Mouse (Mus musculus) embryonic facial prominence, embryonic 13.5 days (tissue): ENCODE results near the gene Arrdc2. TPM values are rescaled to one million over a fixed set of nuclear protein-coding genes. Genes with fewer than 3 reads are reported as not detected.

ENCODE experiments used
- ATAC-seq: fragments of 200-750 bp; cut with Nextera tagmentation; 2 replicates; pipeline ENCODE4 v1.8.0; 2017; ENCODE audit warnings: low read depth; ENCODE audit not compliant: insufficient number of reproducible peaks, insufficient read depth, low FRiP score, low TSS enrichment
- H3K27ac ChIP-seq: fragments of 300-500 bp; sonication (generic); 2 replicates; pipeline ENCODE4 v1.5.1; 2015; ENCODE audit warnings: moderate library complexity, mild to moderate bottlenecking, inconsistent platforms
- H3K27me3 ChIP-seq: fragments of 300-500 bp; sonication (generic); 2 replicates; pipeline ENCODE4 v1.6.1; 2015; ENCODE audit warnings: mild to moderate bottlenecking, inconsistent platforms
- H3K36me3 ChIP-seq: fragments of 300-500 bp; sonication (generic); 2 replicates; pipeline ENCODE4 v1.6.1; 2015; ENCODE audit warnings: mild to moderate bottlenecking, inconsistent platforms
- H3K4me1 ChIP-seq: fragments of 300-500 bp; sonication (generic); 2 replicates; pipeline ENCODE4 v1.6.1; 2015; ENCODE audit warnings: inconsistent platforms
- H3K4me2 ChIP-seq: fragments of 300-500 bp; sonication (generic); 2 replicates; pipeline ENCODE4 v1.6.1; 2015; ENCODE audit warnings: moderate library complexity, mild to moderate bottlenecking, inconsistent platforms
- H3K4me3 ChIP-seq: fragments of 300-500 bp; sonication (generic); 2 replicates; pipeline ENCODE4 v1.5.1; 2015; ENCODE audit warnings: mild to moderate bottlenecking, inconsistent platforms
- H3K9ac ChIP-seq: fragments of 300-500 bp; sonication (generic); 2 replicates; pipeline ENCODE4 v1.6.1; 2015; ENCODE audit warnings: mild to moderate bottlenecking, inconsistent platforms
- H3K9me3 ChIP-seq: fragments of 300-500 bp; sonication (generic); 2 replicates; pipeline ENCODE4 v1.6.1; 2016; ENCODE audit warnings: inconsistent platforms
- WGBS: fragments of 180-500 bp; shearing (Covaris S2); methylation state at CpG from one replicate; pipeline ENCODE4 v1.1.7; 2015; ENCODE audit warnings: mixed read lengths; 5-methylcytosine and 5-hydroxymethylcytosine counted together
- polyA plus RNA-seq: library from polyadenylated mRNA; unstranded; fragments of >200 nt; fragmentation: Nextera tagmentation; extraction: Ambion mirVana; gene quantifications from 2 replicates; pipeline ENCODE4 v1.2.1, GENCODE M21; 2015

Gene Arrdc2
- polyA plus RNA-seq, 1 experiment from 2014 or later = 7.7 TPM

- Histone ChIP-seq H3K4me1 (peaks cover 15% of the 10 kb centered on the region), H3K4me2 (peak within 1 kb of the TSS; percentile 89), H3K36me3 (no peaks in the 10 kb centered on the region), H3K4me3 (peak within 1 kb of the TSS; percentile 59), H3K27me3 (peaks cover 70% of the 10 kb centered on the region), H3K27ac (peak within 1 kb of the TSS; percentile 5; the same call in 1 of the 2 replicates), H3K9me3 (no peaks in the 10 kb centered on the region), H3K9ac (peak within 1 kb of the TSS; percentile 65)
- under 1% methylated on average over 45 of the region's 45 CpGs for WGBS
- peak; percentile 75 for ATAC-seq
These were observed 34.9 kb downstream of the Arrdc2 start, which contains the start of gene Mast3 for GRCm38 (mm10) chr8:70804481-70805206. TSS of gene Mast3 (minus strand) at chr8:70805054.

GRCm38 (mm10) chr8:70803761-70804480, 35.6 kb downstream of the Arrdc2 start:
- Histone ChIP-seq H3K4me2 (peak overlapping the region; percentile 89), H3K27ac (peak overlapping the region; percentile 5; the same call in 1 of the 2 replicates), H3K4me3 (peak overlapping the region; percentile 59), H3K4me1 (peaks cover 15% of the 10 kb centered on the region), H3K27me3 (peaks cover 78% of the 10 kb centered on the region), H3K36me3 (no peaks in the 10 kb centered on the region), H3K9me3 (no peaks in the 10 kb centered on the region), H3K9ac (peak overlapping the region; percentile 65)
- 1% methylated on average over 44 of the region's 47 CpGs for WGBS
- ATAC-seq = no peak

- peaks cover 19% of the 10 kb centered on the region for H3K4me1 ChIP-seq
- peak overlapping the region; percentile 89; the same call in 1 of the 2 replicates for H3K4me2 ChIP-seq
- no peak overlapping the region for H3K27ac ChIP-seq
- no peak overlapping the region for H3K9ac ChIP-seq
- H3K36me3 ChIP-seq = no peaks in the 10 kb centered on the region
- ATAC-seq = no peak
- no peak overlapping the region for H3K4me3 ChIP-seq
- no peaks in the 10 kb centered on the region for H3K9me3 ChIP-seq
- 58% methylated on average over 11 of the region's 11 CpGs for WGBS
- peaks cover 87% of the 10 kb centered on the region for H3K27me3 ChIP-seq
These were observed 36.6 kb downstream of the Arrdc2 start for GRCm38 (mm10) chr8:70802786-70803510.

GRCm38 (mm10) chr8:70801830-70802229, 37.7 kb downstream of the Arrdc2 start:
- Histone ChIP-seq H3K36me3 (no peaks in the 10 kb centered on the region), H3K4me3 (no peak overlapping the region), H3K4me2 (no peak overlapping the region), H3K9ac (no peak overlapping the region), H3K27ac (no peak overlapping the region), H3K27me3 (peaks cover 86% of the 10 kb centered on the region), H3K4me1 (peaks cover 22% of the 10 kb centered on the region), H3K9me3 (no peaks in the 10 kb centered on the region)
- ATAC-seq = no peak
- WGBS = 81% methylated on average over 1 of the region's 1 CpGs

- H3K9me3 ChIP-seq = no peaks in the 10 kb centered on the region
- peaks cover 80% of the 10 kb centered on the region for H3K27me3 ChIP-seq
- H3K36me3 ChIP-seq = no peaks in the 10 kb centered on the region
- no peak overlapping the region for H3K9ac ChIP-seq
- no peak overlapping the region for H3K27ac ChIP-seq
- no peak overlapping the region for H3K4me2 ChIP-seq
- no peak overlapping the region for H3K4me3 ChIP-seq
- peaks cover 28% of the 10 kb centered on the region for H3K4me1 ChIP-seq
- ATAC-seq = no peak
- WGBS = 34% methylated on average over 15 of the region's 15 CpGs
These were observed 38.4 kb downstream of the Arrdc2 start for GRCm38 (mm10) chr8:70801156-70801555.

- Histone ChIP-seq H3K27ac (no peak overlapping the region), H3K4me2 (no peak overlapping the region), H3K4me3 (no peak overlapping the region), H3K36me3 (no peaks in the 10 kb centered on the region), H3K9ac (no peak overlapping the region), H3K4me1 (peaks cover 31% of the 10 kb centered on the region), H3K9me3 (no peaks in the 10 kb centered on the region), H3K27me3 (peaks cover 76% of the 10 kb centered on the region)
- ATAC-seq = no peak
- WGBS = 45% methylated on average over 10 of the region's 10 CpGs
These were observed 38.9 kb downstream of the Arrdc2 start for GRCm38 (mm10) chr8:70800648-70801047.

GRCm38 (mm10) chr8:70798281-70798680, 41.2 kb downstream of the Arrdc2 start:
- Histone ChIP-seq H3K4me3 (peak overlapping the region; percentile 60), H3K4me2 (peak overlapping the region; percentile 87), H3K36me3 (no peaks in the 10 kb centered on the region), H3K27me3 (peaks cover 55% of the 10 kb centered on the region), H3K4me1 (peaks cover 20% of the 10 kb centered on the region), H3K27ac (no peak overlapping the region), H3K9ac (no peak overlapping the region), H3K9me3 (no peaks in the 10 kb centered on the region)
- WGBS = 11% methylated on average over 15 of the region's 15 CpGs
- ATAC-seq = no peak

- peaks cover 46% of the 10 kb centered on the region for H3K27me3 ChIP-seq
- peak overlapping the region; percentile 87 for H3K4me2 ChIP-seq
- ATAC-seq = peak; percentile 86
- no peak overlapping the region for H3K27ac ChIP-seq
- H3K9ac ChIP-seq = peak overlapping the region; percentile 75
- H3K4me3 ChIP-seq = peak overlapping the region; percentile 60
- H3K9me3 ChIP-seq = no peaks in the 10 kb centered on the region
- WGBS = 1% methylated on average over 52 of the region's 57 CpGs
- no peaks in the 10 kb centered on the region for H3K36me3 ChIP-seq
- peaks cover 29% of the 10 kb centered on the region for H3K4me1 ChIP-seq
These were observed 42.1 kb downstream of the Arrdc2 start for GRCm38 (mm10) chr8:70797081-70798070.

GRCm38 (mm10) chr8:70796403-70797080, 43.0 kb downstream of the Arrdc2 start:
- 3% methylated on average over 54 of the region's 54 CpGs for WGBS
- peaks cover 34% of the 10 kb centered on the region for H3K4me1 ChIP-seq
- H3K27me3 ChIP-seq = peaks cover 38% of the 10 kb centered on the region
- no peak for ATAC-seq
- H3K9me3 ChIP-seq = no peaks in the 10 kb centered on the region
- H3K9ac ChIP-seq = peak overlapping the region; percentile 75
- H3K27ac ChIP-seq = no peak overlapping the region
- H3K36me3 ChIP-seq = no peaks in the 10 kb centered on the region
- H3K4me2 ChIP-seq = peak overlapping the region; percentile 87
- peak overlapping the region; percentile 60 for H3K4me3 ChIP-seq

- H3K27ac ChIP-seq = no peak overlapping the region
- ATAC-seq = no peak
- H3K27me3 ChIP-seq = peaks cover 28% of the 10 kb centered on the region
- H3K4me3 ChIP-seq = no peak overlapping the region
- WGBS = 91% methylated on average over 2 of the region's 2 CpGs
- H3K36me3 ChIP-seq = no peaks in the 10 kb centered on the region
- H3K9me3 ChIP-seq = no peaks in the 10 kb centered on the region
- no peak overlapping the region for H3K4me2 ChIP-seq
- no peak overlapping the region for H3K9ac ChIP-seq
- H3K4me1 ChIP-seq = peaks cover 43% of the 10 kb centered on the region
These were observed 44.1 kb downstream of the Arrdc2 start for GRCm38 (mm10) chr8:70795370-70795769.
